Mouse (Mus musculus): ENCODE results near the gene Olfr1506.
"Not testable (repeated sequence)": the region's sequence is repeated elsewhere in the genome, so short reads cannot be mapped to it uniquely, and the experiment has no call there.

GRCm38 (mm10) chr2:90195285-90195684 is 29.0 kb downstream of the Olfr1506 start:
- not testable (repeated sequence) for TF ChIP-seq CTCF (conservative IDR thresholded peaks at IDR 0.05; ENCODE audit: low read length); NANOG (IDR thresholded peaks at IDR 0.05; ENCODE audit: borderline replicate concordance, low read length)

Measured in E14TG2a.4 (cell line).